In the genomic region with DNA sequence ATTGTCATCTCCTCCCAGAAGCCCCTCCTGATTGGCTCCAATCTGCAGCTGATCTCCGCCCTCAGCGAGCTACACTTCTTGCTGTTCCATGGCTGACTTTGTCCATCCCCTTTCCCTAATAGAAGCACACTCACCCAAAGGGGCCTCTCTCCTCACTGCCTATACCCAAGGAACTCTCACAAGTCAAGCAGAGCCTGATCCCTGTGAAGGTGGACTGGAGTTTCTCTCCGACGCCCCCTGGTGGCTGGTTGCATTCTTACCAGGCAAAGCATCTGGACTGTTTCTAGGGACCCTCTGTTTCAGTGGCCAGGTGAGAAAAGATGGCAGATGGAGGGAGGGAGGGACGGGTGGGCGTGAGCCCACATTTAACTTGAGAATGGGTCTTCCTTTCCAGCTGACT, we compare ENCODE assay signal across 9 mouse cellular contexts. TPM values are rescaled to one million over a fixed set of nuclear protein-coding genes. Genes with fewer than 3 reads are reported as not detected.
A peak's percentile ranks its signal among the peaks of the same experiment; 100 is the strongest.
DNase-seq lines count a peak whose midpoint lies in the region; ATAC-seq lines count a peak whose summit lies in the region.
"Had no signal": no experiment of that assay in that cellular context is flagged by ENCODE, and none has a peak within 500 bp of the region (broad histone marks: within the 10 kb centered on the region; RNA-seq: fewer than 3 reads in every experiment).

No protein-coding gene starts in this region.

- 23% methylated on average over 6 of the region's 6 CpGs for WGBS in forebrain, embryonic 10.5 days
- 30% methylated on average over 6 of the region's 6 CpGs for WGBS in hindbrain, embryonic 14.5 days
- WGBS in limb, embryonic 11.5 days = 20% methylated on average over 6 of the region's 6 CpGs
- WGBS in midbrain, embryonic 14.5 days = 24% methylated on average over 6 of the region's 6 CpGs

- H3K9me3 ChIP-seq in forebrain, embryonic 10.5 days = no peaks in the 10 kb centered on the region
- H3K9me3 ChIP-seq in hindbrain, embryonic 14.5 days (ENCODE audit: control insufficient read depth, low read length) = no peaks in the 10 kb centered on the region
- H3K9me3 ChIP-seq in limb, embryonic 11.5 days (ENCODE audit: control insufficient read depth, low read length) = no peaks in the 10 kb centered on the region
- no peaks in the 10 kb centered on the region for H3K9me3 ChIP-seq in midbrain, embryonic 14.5 days (ENCODE audit: control insufficient read depth, low read length)
- H3K9me3 ChIP-seq: limb, embryonic 15.5 days had no signal

- peaks cover 21% of the 10 kb centered on the region for H3K36me3 ChIP-seq in forebrain, embryonic 10.5 days (replicated peaks)
- H3K36me3 ChIP-seq in hindbrain, embryonic 14.5 days (replicated peaks; ENCODE audit: control insufficient read depth, insufficient read depth) = no peaks in the 10 kb centered on the region
- H3K36me3 ChIP-seq in limb, embryonic 11.5 days (ENCODE audit: control insufficient read depth, insufficient read depth, low read length) = no peaks in the 10 kb centered on the region
- no peaks in the 10 kb centered on the region for H3K36me3 ChIP-seq in midbrain, embryonic 14.5 days (ENCODE audit: control insufficient read depth, insufficient read depth, low read length)

- H3K27ac ChIP-seq in forebrain, embryonic 10.5 days = no peak overlapping the region
- H3K27ac ChIP-seq in hindbrain, embryonic 14.5 days = no peak overlapping the region
- no peak overlapping the region for H3K27ac ChIP-seq in limb, embryonic 11.5 days (replicated peaks; ENCODE audit: low read depth, low read length)
- no peak overlapping the region for H3K27ac ChIP-seq in midbrain, embryonic 14.5 days (replicated peaks; ENCODE audit: low read depth, low read length)
- H3K27ac ChIP-seq: limb, embryonic 15.5 days had no signal

- H3K4me2 ChIP-seq in hindbrain, embryonic 14.5 days (replicated peaks) = no peak overlapping the region
- H3K4me2 ChIP-seq in limb, embryonic 11.5 days (ENCODE audit: low read depth, severe bottlenecking) = no peak overlapping the region
- H3K4me2 ChIP-seq in midbrain, embryonic 14.5 days (ENCODE audit: low read length) = no peak overlapping the region
- H3K4me2 ChIP-seq: limb, embryonic 15.5 days had no signal

- H3K9ac ChIP-seq in hindbrain, embryonic 14.5 days = no peak overlapping the region
- no peak overlapping the region for H3K9ac ChIP-seq in limb, embryonic 11.5 days (ENCODE audit: low read length)
- no peak overlapping the region for H3K9ac ChIP-seq in midbrain, embryonic 14.5 days (replicated peaks; ENCODE audit: low read length)
- H3K9ac ChIP-seq: limb, embryonic 15.5 days had no signal

- H3K4me3 ChIP-seq in forebrain, embryonic 10.5 days = no peak overlapping the region
- H3K4me3 ChIP-seq in hindbrain, embryonic 14.5 days (replicated peaks; ENCODE audit: low read length) = no peak overlapping the region
- H3K4me3 ChIP-seq in limb, embryonic 11.5 days (ENCODE audit: low read depth, low read length) = no peak overlapping the region
- no peak overlapping the region for H3K4me3 ChIP-seq in midbrain, embryonic 14.5 days (replicated peaks; ENCODE audit: low read depth, low read length)
- H3K4me3 ChIP-seq: limb, embryonic 15.5 days had no signal

- no peaks in the 10 kb centered on the region for H3K27me3 ChIP-seq in forebrain, embryonic 10.5 days (ENCODE audit: poor library complexity, severe bottlenecking)
- H3K27me3 ChIP-seq in hindbrain, embryonic 14.5 days (ENCODE audit: control insufficient read depth, insufficient read depth, low read length) = no peaks in the 10 kb centered on the region
- H3K27me3 ChIP-seq in limb, embryonic 11.5 days (ENCODE audit: control insufficient read depth, insufficient read depth, low read length) = no peaks in the 10 kb centered on the region
- no peaks in the 10 kb centered on the region for H3K27me3 ChIP-seq in midbrain, embryonic 14.5 days (ENCODE audit: control insufficient read depth, insufficient read depth, low read length)
- H3K27me3 ChIP-seq: limb, embryonic 15.5 days had no signal

- peak; percentile 32 for ATAC-seq in hindbrain, embryonic 14.5 days (ENCODE audit: low FRiP score)
- ATAC-seq in limb, embryonic 11.5 days (ENCODE audit: insufficient number of reproducible peaks, low FRiP score, low TSS enrichment, low read depth) = peak; percentile 35; the same call in 1 of the 2 replicates
- peak; percentile 61; the same call in 1 of the 2 replicates for ATAC-seq in midbrain, embryonic 14.5 days (ENCODE audit: low FRiP score, low TSS enrichment)

- peak; percentile 64 for DNase-seq in gastrocnemius, adult 18-20 months (ENCODE audit: low spot score)
- DNase-seq in gastrocnemius, postnatal 25 days = no peak
- peak; percentile 64 for DNase-seq in c-Kit-positive CD71-negative TER-119-negative erythroid progenitor cells, embryonic 14.5 days (ENCODE audit: low read depth)
- DNase-seq in forebrain, embryonic 10.5 days (ENCODE audit: extremely low spot score, low spot score) = peak; percentile 81
- peak; percentile 85 for DNase-seq in hindbrain, embryonic 14.5 days (ENCODE audit: low spot score)
- peak; percentile 91 for DNase-seq in limb, embryonic 11.5 days (ENCODE audit: low spot score)
- peak; percentile 90 for DNase-seq in midbrain, embryonic 14.5 days
- peak; percentile 55 to 86 for DNase-seq in spleen, postnatal 10 days (ENCODE audit: low spot score in 2 of 2)

- H3K4me1 ChIP-seq in forebrain, embryonic 10.5 days = peaks cover 28% of the 10 kb centered on the region; the same call in 1 of the 2 replicates
- peaks cover 10% of the 10 kb centered on the region for H3K4me1 ChIP-seq in hindbrain, embryonic 14.5 days (replicated peaks; ENCODE audit: control insufficient read depth, insufficient read depth, low read length)
- H3K4me1 ChIP-seq in limb, embryonic 11.5 days (ENCODE audit: control insufficient read depth, insufficient read depth, low read length) = peaks cover 6% of the 10 kb centered on the region; the same call in 1 of the 2 replicates
- H3K4me1 ChIP-seq in midbrain, embryonic 14.5 days (ENCODE audit: control insufficient read depth, insufficient read depth, low read length) = peaks cover 12% of the 10 kb centered on the region; the same call in 1 of the 2 replicates
- H3K4me1 ChIP-seq: limb, embryonic 15.5 days had no signal

RNA-seq across cellular contexts. Expression of gene Ubiad1, which starts 14.9 kb away (rescaled TPM):
- 10 to 100 TPM; 10.3 to 15.6 TPM for total RNA-seq in gastrocnemius, adult 18-20 months (2021)
- 10 to 100 TPM; 11.1 to 14.9 TPM for total RNA-seq in gastrocnemius, postnatal 25 days (2021)
- 27.1 and 27.3 TPM in 2 replicates for polyA plus RNA-seq in forebrain, embryonic 10.5 days (2016; fragmentation: Nextera tagmentation; extraction: Ambion mirVana)
- 12.2 and 13.4 TPM in 2 replicates for polyA plus RNA-seq in hindbrain, embryonic 14.5 days (2014; fragmentation: Nextera tagmentation; extraction: Ambion mirVana)
- 15.2 and 15.9 TPM in 2 replicates for polyA plus RNA-seq in limb, embryonic 11.5 days (2014; fragmentation: Nextera tagmentation; extraction: Ambion mirVana)
- polyA plus RNA-seq in midbrain, embryonic 14.5 days (2014; fragmentation: Nextera tagmentation; extraction: Ambion mirVana) = 14.7 and 15.9 TPM in 2 replicates

RNA-seq across cellular contexts. Expression of gene Mtor, which starts 18.7 kb away (rescaled TPM):
- total RNA-seq in gastrocnemius, adult 18-20 months (2021) = 10 to 100 TPM; 30.6 to 36.6 TPM
- total RNA-seq in gastrocnemius, postnatal 25 days (2021) = 10 to 100 TPM; 30.6 to 30.9 TPM
- 23.3 and 27.0 TPM in 2 replicates for polyA plus RNA-seq in forebrain, embryonic 10.5 days (2016; fragmentation: Nextera tagmentation; extraction: Ambion mirVana)
- polyA plus RNA-seq in hindbrain, embryonic 14.5 days (2014; fragmentation: Nextera tagmentation; extraction: Ambion mirVana) = 30.2 and 36.1 TPM in 2 replicates
- 23.0 and 27.3 TPM in 2 replicates for polyA plus RNA-seq in limb, embryonic 11.5 days (2014; fragmentation: Nextera tagmentation; extraction: Ambion mirVana)
- 30.6 and 34.8 TPM in 2 replicates for polyA plus RNA-seq in midbrain, embryonic 14.5 days (2014; fragmentation: Nextera tagmentation; extraction: Ambion mirVana)
